Mouse (Mus musculus) limb, embryonic 11.5 days (tissue): ENCODE data around the gene Habp2. TPM values are rescaled to one million over a fixed set of nuclear protein-coding genes. Genes with fewer than 3 reads are reported as not detected.
"Not testable (repeated sequence)": the region's sequence is repeated elsewhere in the genome, so short reads cannot be mapped to it uniquely, and the experiment has no call there.

Source experiments
- ATAC-seq: fragments of 200-750 bp; cut with Nextera tagmentation; 2 replicates; pipeline ENCODE4 v1.8.0; 2017; ENCODE audit warnings: low read depth; ENCODE audit not compliant: insufficient number of reproducible peaks, low FRiP score, low TSS enrichment
- DNase-seq: peaks from one replicate; pipeline ENCODE4 v3.0.0-alpha.2; 2015; ENCODE audit warnings: low spot score
- H3K27ac ChIP-seq: fragments of 300-500 bp; sonication (generic); replicated peaks from 2 replicates; pipeline ENCODE4 v1.5.1; 2014; ENCODE audit warnings: low read depth, mild to moderate bottlenecking, low read length
- H3K27me3 ChIP-seq: fragments of 300-500 bp; sonication (generic); 2 replicates; pipeline ENCODE4 v1.6.1; 2014; ENCODE audit warnings: mild to moderate bottlenecking, low read length, mixed read lengths; ENCODE audit not compliant: control insufficient read depth, insufficient read depth
- H3K36me3 ChIP-seq: fragments of 300-500 bp; sonication (generic); 2 replicates; pipeline ENCODE4 v1.6.1; 2014; ENCODE audit warnings: mild to moderate bottlenecking, low read length, moderate library complexity, mixed read lengths; ENCODE audit not compliant: control insufficient read depth, insufficient read depth
- H3K4me1 ChIP-seq: fragments of 300-500 bp; sonication (generic); 2 replicates; pipeline ENCODE4 v1.6.1; 2014; ENCODE audit warnings: low read length, mixed read lengths; ENCODE audit not compliant: control insufficient read depth, insufficient read depth
- H3K4me2 ChIP-seq: fragments of 300-500 bp; sonication (generic); 2 replicates; pipeline ENCODE4 v1.6.1; 2014; ENCODE audit warnings: low read depth, mild to moderate bottlenecking, moderate library complexity; ENCODE audit not compliant: severe bottlenecking
- H3K4me3 ChIP-seq: fragments of 300-500 bp; sonication (generic); 2 replicates; pipeline ENCODE4 v1.5.1; 2014; ENCODE audit warnings: low read depth, low read length
- H3K9ac ChIP-seq: fragments of 300-500 bp; sonication (generic); 2 replicates; pipeline ENCODE4 v1.6.1; 2014; ENCODE audit warnings: mild to moderate bottlenecking, low read length
- H3K9me3 ChIP-seq: fragments of 300-500 bp; sonication (generic); 2 replicates; pipeline ENCODE4 v1.6.1; 2016; ENCODE audit warnings: low read length; ENCODE audit not compliant: control insufficient read depth
- WGBS: fragments of 180-500 bp; shearing (Covaris S2); extraction: QIAGEN DNeasy Blood & Tissue Kit; methylation state at CpG from one replicate; pipeline ENCODE4 v1.1.7; 2014; 5-methylcytosine and 5-hydroxymethylcytosine counted together
- polyA plus RNA-seq: library from polyadenylated mRNA; unstranded; fragments of >200 nt; fragmentation: Nextera tagmentation; extraction: Ambion mirVana; gene quantifications from 2 replicates; pipeline ENCODE4 v1.2.1, GENCODE M21; 2014

Gene Habp2
- polyA plus RNA-seq, 1 experiment from 2014 or later, result 0.53 TPM

- WGBS, result 45% methylated on average over 17 of the region's 17 CpGs
- Histone ChIP-seq H3K4me3 (no peak overlapping the region), H3K9ac (no peak overlapping the region), H3K27ac (no peak overlapping the region), H3K4me2 (no peak overlapping the region), H3K27me3 (no peaks in the 10 kb centered on the region), H3K9me3 (no peaks in the 10 kb centered on the region), H3K36me3 (no peaks in the 10 kb centered on the region), H3K4me1 (no peaks in the 10 kb centered on the region)
- DNase-seq, result peak; percentile 85
- no peak for ATAC-seq
These were observed 69.8 kb downstream of the Habp2 start for GRCm38 (mm10) chr19:56356480-56357373.

DNA sequence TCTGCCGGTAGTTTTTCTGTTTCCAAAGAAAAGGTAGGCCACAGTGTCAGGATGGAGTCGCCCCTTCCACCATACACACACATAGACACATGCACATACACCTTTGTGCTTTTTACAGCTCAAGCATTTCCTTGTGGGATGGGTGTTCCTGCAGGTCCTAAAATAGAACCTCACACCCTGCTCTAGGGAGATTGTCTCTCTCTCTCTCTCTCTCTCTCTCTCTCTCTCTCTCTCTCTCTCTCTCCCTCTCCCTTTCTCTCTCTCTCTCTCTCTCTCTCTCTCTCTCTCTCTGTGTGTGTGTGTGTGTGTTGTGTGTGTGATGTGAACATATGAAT, 70.4 kb downstream of the Habp2 start:
- H3K4me1 ChIP-seq, DNase-seq, H3K36me3 ChIP-seq, H3K27me3 ChIP-seq, H3K4me3 ChIP-seq, H3K27ac ChIP-seq, H3K9ac ChIP-seq, H3K4me2 ChIP-seq, ATAC-seq, H3K9me3 ChIP-seq: not testable (repeated sequence)
- WGBS, result 83% methylated on average over 2 of the region's 2 CpGs

DNA sequence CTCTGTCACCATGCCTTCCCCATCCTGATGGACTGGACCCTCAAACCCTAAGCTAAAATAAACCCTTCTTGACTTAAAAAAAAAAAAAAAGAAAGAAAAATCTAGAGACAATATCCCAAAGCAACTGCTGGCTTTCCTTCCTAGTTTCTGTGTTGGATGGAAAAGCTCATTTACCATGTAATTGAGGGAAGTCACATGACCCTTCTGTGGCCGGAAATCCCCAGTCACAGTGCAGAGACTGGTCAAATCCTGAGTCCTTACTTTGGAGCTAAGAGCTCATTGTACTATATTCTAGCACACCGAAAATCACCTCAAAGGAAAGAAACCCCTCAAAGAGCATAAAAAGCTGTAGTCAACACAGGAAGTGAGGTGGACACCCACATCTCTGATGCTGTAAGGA, 72.0 kb downstream of the Habp2 start:
- no peaks in the 10 kb centered on the region for H3K4me1 ChIP-seq
- H3K4me2 ChIP-seq, result no peak overlapping the region
- no peaks in the 10 kb centered on the region for H3K27me3 ChIP-seq
- ATAC-seq (no peak), DNase-seq (no peak)
- no peaks in the 10 kb centered on the region for H3K9me3 ChIP-seq
- H3K4me3 ChIP-seq, result no peak overlapping the region
- H3K27ac ChIP-seq, result no peak overlapping the region
- WGBS, result 74% methylated on average over 2 of the region's 2 CpGs
- H3K36me3 ChIP-seq, result no peaks in the 10 kb centered on the region
- H3K9ac ChIP-seq, result no peak overlapping the region

DNA sequence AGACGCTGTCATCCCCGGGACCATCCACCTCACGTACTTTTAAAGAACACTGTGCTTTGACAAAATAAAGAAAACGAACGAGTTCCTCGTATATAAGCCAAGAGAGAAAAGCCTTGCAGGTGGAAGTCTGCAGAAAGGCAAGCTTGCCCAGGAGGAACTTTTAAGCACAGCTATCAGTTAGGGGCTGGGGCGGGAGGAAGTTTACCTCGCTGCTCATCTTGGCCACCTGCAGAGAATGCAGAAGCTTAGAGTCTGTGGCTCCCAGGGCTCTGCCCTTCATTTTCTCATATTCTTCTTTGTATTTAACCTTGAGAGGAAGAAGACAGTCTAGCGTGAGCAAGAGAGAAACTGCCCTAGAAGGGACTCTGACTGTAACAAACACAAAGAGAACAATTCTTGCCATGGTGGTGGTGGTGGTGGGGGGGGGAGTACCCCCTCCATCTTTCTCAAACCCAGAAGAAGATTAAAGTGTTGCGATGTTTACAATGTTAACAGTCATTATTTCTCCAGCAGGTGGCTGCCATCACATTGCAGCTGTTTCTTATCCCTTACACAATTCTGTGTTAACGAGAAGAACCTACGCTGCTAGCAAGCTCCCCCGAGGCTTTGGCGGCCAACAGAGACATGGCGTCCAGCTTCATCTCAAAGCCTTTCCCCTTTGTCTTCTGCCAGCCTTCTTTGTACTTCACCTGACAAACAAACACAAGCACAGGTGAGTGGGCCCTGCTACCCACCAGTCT, 77.0 kb downstream of the Habp2 start:
- WGBS, result 59% methylated on average over 15 of the region's 15 CpGs
- H3K9ac ChIP-seq, result no peak overlapping the region
- DNase-seq (no peak), ATAC-seq (no peak)
- H3K27me3 ChIP-seq, result no peaks in the 10 kb centered on the region
- no peak overlapping the region for H3K4me2 ChIP-seq
- H3K4me1 ChIP-seq, result no peaks in the 10 kb centered on the region
- H3K9me3 ChIP-seq, result no peaks in the 10 kb centered on the region
- no peaks in the 10 kb centered on the region for H3K36me3 ChIP-seq
- no peak overlapping the region for H3K4me3 ChIP-seq
- no peak overlapping the region for H3K27ac ChIP-seq

DNA sequence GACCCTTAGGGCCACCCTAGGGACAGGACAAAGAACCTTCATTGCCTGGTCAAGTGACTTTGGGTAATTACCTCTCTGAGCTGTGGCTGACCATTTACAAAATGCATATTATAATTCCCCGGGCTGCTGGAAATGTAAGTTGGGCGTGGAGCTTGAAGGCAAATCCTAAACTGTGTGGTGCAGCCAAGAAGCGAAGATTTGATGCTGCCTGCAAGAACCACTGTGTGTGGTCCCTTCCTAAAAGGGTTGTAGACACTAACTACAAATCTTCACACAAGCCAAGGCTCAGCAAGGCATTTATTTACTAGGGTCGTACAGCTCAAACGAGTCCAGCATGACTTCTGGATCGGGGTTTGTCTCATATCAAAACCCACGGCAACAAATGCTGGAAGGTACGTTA, 77.6 kb downstream of the Habp2 start:
- Histone ChIP-seq H3K36me3 (no peaks in the 10 kb centered on the region), H3K27me3 (no peaks in the 10 kb centered on the region), H3K9ac (no peak overlapping the region), H3K4me1 (no peaks in the 10 kb centered on the region), H3K9me3 (no peaks in the 10 kb centered on the region), H3K4me3 (no peak overlapping the region), H3K4me2 (no peak overlapping the region), H3K27ac (no peak overlapping the region)
- DNase-seq, result no peak
- WGBS, result 62% methylated on average over 8 of the region's 8 CpGs
- ATAC-seq, result no peak

GRCm38 (mm10) chr19:56366168-56366567, 79.2 kb downstream of the Habp2 start:
- Histone ChIP-seq H3K9ac (no peak overlapping the region), H3K4me3 (no peak overlapping the region), H3K4me1 (no peaks in the 10 kb centered on the region), H3K27me3 (no peaks in the 10 kb centered on the region), H3K27ac (no peak overlapping the region), H3K9me3 (no peaks in the 10 kb centered on the region), H3K36me3 (no peaks in the 10 kb centered on the region), H3K4me2 (no peak overlapping the region)
- no peak for ATAC-seq
- 87% methylated on average over 11 of the region's 11 CpGs for WGBS
- no peak for DNase-seq

DNA sequence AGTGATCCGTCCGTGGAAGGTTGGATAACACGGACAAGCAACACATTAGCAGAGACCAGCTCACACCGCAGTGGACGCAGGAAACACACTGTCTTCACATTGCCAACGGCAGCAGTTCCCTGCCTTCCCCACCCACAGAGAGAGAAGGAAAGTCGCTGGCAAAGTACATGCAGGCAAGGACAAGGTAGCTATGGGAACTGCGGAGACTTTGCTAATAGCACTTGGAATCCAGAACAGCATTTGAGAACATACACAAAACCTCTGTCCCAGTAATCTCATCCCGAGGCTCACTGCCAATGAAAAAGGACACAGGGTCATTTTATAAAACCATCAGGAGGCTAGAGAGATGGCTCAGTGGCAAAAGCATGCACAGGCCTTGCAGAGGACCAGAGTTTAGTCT, 79.7 kb downstream of the Habp2 start:
- WGBS, result 90% methylated on average over 9 of the region's 9 CpGs
- no peak overlapping the region for H3K4me3 ChIP-seq
- ATAC-seq (no peak), DNase-seq (no peak)
- H3K27ac ChIP-seq, result no peak overlapping the region
- no peaks in the 10 kb centered on the region for H3K27me3 ChIP-seq
- H3K4me2 ChIP-seq, result no peak overlapping the region
- H3K9ac ChIP-seq, result no peak overlapping the region
- H3K9me3 ChIP-seq, result no peaks in the 10 kb centered on the region
- H3K36me3 ChIP-seq, result no peaks in the 10 kb centered on the region
- H3K4me1 ChIP-seq, result no peaks in the 10 kb centered on the region

GRCm38 (mm10) chr19:56367778-56368177, 80.8 kb downstream of the Habp2 start:
- WGBS, result 86% methylated on average over 7 of the region's 7 CpGs
- ATAC-seq, result no peak
- DNase-seq, result no peak

More at GRCm38 (mm10) chr19:56367778-56368177, 80.8 kb downstream of the Habp2 start:
- Histone ChIP-seq H3K4me2 (no peak overlapping the region), H3K27me3 (no peaks in the 10 kb centered on the region), H3K4me1 (0 out of 2 replicates have a peak, but pooled peaks cover 4% of the 10 kb centered on the region), H3K9ac (no peak overlapping the region), H3K36me3 (no peaks in the 10 kb centered on the region), H3K9me3 (no peaks in the 10 kb centered on the region), H3K4me3 (no peak overlapping the region), H3K27ac (no peak overlapping the region)
